Mouse (Mus musculus) hindbrain, postnatal 0 days (tissue): Measurements from ENCODE around the gene Brd7. TPM values are rescaled to one million over a fixed set of nuclear protein-coding genes. Genes with fewer than 3 reads are reported as not detected.

ENCODE experiments used
- ATAC-seq: fragments of 200-750 bp; cut with Nextera tagmentation; 2 replicates; pipeline ENCODE4 v1.8.0; 2017; ENCODE audit warnings: mild to moderate bottlenecking, moderate TSS enrichment, moderate library complexity
- DNase-seq: peaks from one replicate; pipeline ENCODE4 v3.0.0-alpha.2; 2015; ENCODE audit warnings: low spot score
- H3K27ac ChIP-seq: fragments of 300-500 bp; sonication (generic); 2 replicates; pipeline ENCODE4 v1.5.1; 2014; ENCODE audit warnings: mild to moderate bottlenecking
- H3K27me3 ChIP-seq: fragments of 300-500 bp; sonication (generic); 2 replicates; pipeline ENCODE4 v1.6.1; 2014; ENCODE audit warnings: low read length, mixed read lengths; ENCODE audit not compliant: insufficient read depth
- H3K36me3 ChIP-seq: fragments of 300-500 bp; sonication (generic); 2 replicates; pipeline ENCODE4 v1.6.1; 2014; ENCODE audit warnings: low read length, mixed read lengths; ENCODE audit not compliant: insufficient read depth
- H3K4me1 ChIP-seq: fragments of 300-500 bp; sonication (generic); 2 replicates; pipeline ENCODE4 v1.6.1; 2014; ENCODE audit warnings: antibody characterized with exemption, low read length, mixed read lengths; ENCODE audit not compliant: insufficient read depth
- H3K4me2 ChIP-seq: fragments of 300-500 bp; sonication (generic); 2 replicates; pipeline ENCODE4 v1.6.1; 2014; ENCODE audit warnings: low read depth, mild to moderate bottlenecking, low read length, moderate library complexity, mixed read lengths
- H3K4me3 ChIP-seq: fragments of 300-500 bp; sonication (generic); 2 replicates; pipeline ENCODE4 v1.5.1; 2014; ENCODE audit warnings: low read length
- H3K9ac ChIP-seq: fragments of 300-500 bp; sonication (generic); replicated peaks from 2 replicates; pipeline ENCODE4 v1.6.1; 2014; ENCODE audit warnings: mild to moderate bottlenecking, low read length, moderate library complexity, mixed read lengths
- H3K9me3 ChIP-seq: fragments of 300-500 bp; sonication (generic); 2 replicates; pipeline ENCODE4 v1.6.1; 2016; ENCODE audit warnings: low read length, mixed read lengths
- CTCF ChIP-seq: IDR thresholded peaks from 2 replicates; pipeline ENCODE4 v1.5.1; 2016; ENCODE audit warnings: antibody characterized with exemption, control low read depth, low read depth
- WGBS: fragments of 180-500 bp; shearing (Covaris S2); extraction: QIAGEN DNeasy Blood & Tissue Kit; methylation state at CpG from one replicate; pipeline ENCODE4 v1.1.7; 2014; 5-methylcytosine and 5-hydroxymethylcytosine counted together
- polyA plus RNA-seq: library from polyadenylated mRNA; unstranded; fragments of >200 nt; fragmentation: Nextera tagmentation; extraction: Ambion mirVana; gene quantifications from 2 replicates; pipeline ENCODE4 v1.2.1, GENCODE M21; 2015
- total RNA-seq: library from RNA; depleted of rRNA; stranded (reverse); fragments of >200 nt; gene quantifications from 2 replicates; pipeline ENCODE4 v1.2.3, GENCODE M21; 2014

Brd7 gene
- total and polyA plus RNA-seq, 2 experiments from 2014 or later = 15.5 to 57.8 TPM

- no peak for ATAC-seq
These were observed 26.8 kb upstream of the Brd7 start for GRCm38 (mm10) chr8:88388691-88389239.

GRCm38 (mm10) chr8:88387874-88388273, 25.9 kb upstream of the Brd7 start:
- Histone ChIP-seq H3K4me1 (no peaks in the 10 kb centered on the region), H3K9me3 (no peaks in the 10 kb centered on the region), H3K27me3 (no peaks in the 10 kb centered on the region), H3K36me3 (no peaks in the 10 kb centered on the region), H3K27ac (no peak overlapping the region), H3K9ac (no peak overlapping the region), H3K4me2 (no peak overlapping the region), H3K4me3 (no peak overlapping the region)
- TF ChIP-seq CTCF = no peak
- no peak for ATAC-seq
- DNase-seq = peak; percentile 60
- 41% methylated on average over 8 of the region's 8 CpGs for WGBS

More at GRCm38 (mm10) chr8:88388691-88389239, 26.8 kb upstream of the Brd7 start:
- Histone ChIP-seq H3K36me3 (no peaks in the 10 kb centered on the region), H3K4me3 (no peak overlapping the region), H3K4me1 (no peaks in the 10 kb centered on the region), H3K27ac (no peak overlapping the region), H3K27me3 (no peaks in the 10 kb centered on the region), H3K4me2 (no peak overlapping the region), H3K9ac (no peak overlapping the region), H3K9me3 (no peaks in the 10 kb centered on the region)
- 79% methylated on average over 7 of the region's 7 CpGs for WGBS
- TF ChIP-seq CTCF = no peak
- no peak for DNase-seq

- Histone ChIP-seq H3K4me2 (no peak overlapping the region), H3K4me1 (no peaks in the 10 kb centered on the region), H3K27ac (no peak overlapping the region), H3K4me3 (no peak overlapping the region), H3K9ac (no peak overlapping the region), H3K9me3 (no peaks in the 10 kb centered on the region), H3K27me3 (no peaks in the 10 kb centered on the region), H3K36me3 (no peaks in the 10 kb centered on the region)
- 83% methylated on average over 2 of the region's 2 CpGs for WGBS
- ATAC-seq (no peak), DNase-seq (no peak)
- peak; percentile 61 for TF ChIP-seq CTCF
These were observed 21.2 kb upstream of the Brd7 start for GRCm38 (mm10) chr8:88383164-88383556.

- Histone ChIP-seq H3K4me2 (no peak overlapping the region), H3K27ac (no peak overlapping the region), H3K27me3 (no peaks in the 10 kb centered on the region), H3K9ac (no peak overlapping the region), H3K36me3 (no peaks in the 10 kb centered on the region), H3K4me3 (no peak overlapping the region), H3K4me1 (peaks cover 1% of the 10 kb centered on the region; the same call in 1 of the 2 replicates), H3K9me3 (no peaks in the 10 kb centered on the region)
- no peak for ATAC-seq
- no peak for DNase-seq
- WGBS = 60% methylated on average over 31 of the region's 31 CpGs
- TF ChIP-seq CTCF = no peak
These were observed 20.5 kb upstream of the Brd7 start for GRCm38 (mm10) chr8:88382311-88383163.

GRCm38 (mm10) chr8:88380497-88380896, 18.5 kb upstream of the Brd7 start:
- 82% methylated on average over 7 of the region's 7 CpGs for WGBS

GRCm38 (mm10) chr8:88376836-88377582, 15.0 kb upstream of the Brd7 start:
- TF ChIP-seq CTCF = no peak
- ATAC-seq (peak; percentile 88), DNase-seq (peak; percentile 90)
- no peaks in the 10 kb centered on the region for H3K9me3 ChIP-seq
- H3K27me3 ChIP-seq = no peaks in the 10 kb centered on the region
- H3K36me3 ChIP-seq = no peaks in the 10 kb centered on the region
- H3K9ac ChIP-seq = no peak overlapping the region
- H3K4me2 ChIP-seq = no peak overlapping the region; the same call in 1 of the 2 replicates
- 22% methylated on average over 19 of the region's 19 CpGs for WGBS
- peaks cover 23% of the 10 kb centered on the region for H3K4me1 ChIP-seq
- no peak overlapping the region for H3K27ac ChIP-seq
- H3K4me3 ChIP-seq = no peak overlapping the region

More at GRCm38 (mm10) chr8:88380497-88380896, 18.5 kb upstream of the Brd7 start:
- Histone ChIP-seq H3K9me3 (no peaks in the 10 kb centered on the region), H3K36me3 (no peaks in the 10 kb centered on the region), H3K4me1 (peaks cover 20% of the 10 kb centered on the region), H3K27ac (no peak overlapping the region), H3K9ac (no peak overlapping the region), H3K27me3 (no peaks in the 10 kb centered on the region), H3K4me2 (no peak overlapping the region), H3K4me3 (no peak overlapping the region)
- ATAC-seq = no peak
- no peak for DNase-seq
- no peak for TF ChIP-seq CTCF
